Mouse (Mus musculus) granulocyte monocyte progenitor cell, adult 5-6 weeks (primary cell): Measurements from ENCODE around the gene BC034090. TPM values are rescaled to one million over a fixed set of nuclear protein-coding genes. Genes with fewer than 3 reads are reported as not detected.
"Not testable (repeated sequence)": the region's sequence is repeated elsewhere in the genome, so short reads cannot be mapped to it uniquely, and the experiment has no call there.

Source experiments
- ATAC-seq: replicated peaks from 2 replicates; pipeline ENCODE4 v1.8.0; 2016; ENCODE audit warnings: mild to moderate bottlenecking, moderate TSS enrichment, inconsistent platforms; ENCODE audit not compliant: poor library complexity, severe bottlenecking
- total RNA-seq, 2 experiments: library from RNA; stranded (forward) in 1 of 2; stranded (reverse) in 1 of 2; fragments of 200-712, 200-1000 nt in 1 of 2; fragments of >200 nt in 1 of 2; fragmentation: Nextera tagmentation in 1 of 2; gene quantifications; 2 replicates each; pipeline ENCODE4 v1.2.3; 2014 to 2017

Gene BC034090
- total RNA-seq, 2 experiments from 2014 or later: 2.5 TPM; not detected in 1

DNA sequence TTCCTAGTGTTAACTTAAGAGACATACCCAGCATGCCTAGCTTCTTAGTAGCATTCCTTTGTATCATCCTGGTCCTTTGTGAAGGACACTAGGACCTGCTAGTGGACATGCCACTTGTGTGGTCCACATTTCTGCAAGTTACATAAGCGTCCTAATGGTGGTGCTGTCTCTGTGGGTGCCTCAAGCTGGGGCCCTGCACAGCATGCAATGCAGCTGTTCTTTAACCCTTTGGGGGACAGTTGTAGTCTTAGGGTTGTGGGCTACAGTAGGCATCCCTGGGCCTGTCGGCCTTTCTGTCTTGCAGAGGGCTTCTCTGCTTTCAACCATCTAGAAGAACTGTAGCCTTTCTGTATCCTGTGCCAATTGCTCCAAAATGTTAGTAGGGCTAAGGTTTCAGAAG is 43.3 kb downstream of the BC034090 start:
- ATAC-seq: no peak

DNA sequence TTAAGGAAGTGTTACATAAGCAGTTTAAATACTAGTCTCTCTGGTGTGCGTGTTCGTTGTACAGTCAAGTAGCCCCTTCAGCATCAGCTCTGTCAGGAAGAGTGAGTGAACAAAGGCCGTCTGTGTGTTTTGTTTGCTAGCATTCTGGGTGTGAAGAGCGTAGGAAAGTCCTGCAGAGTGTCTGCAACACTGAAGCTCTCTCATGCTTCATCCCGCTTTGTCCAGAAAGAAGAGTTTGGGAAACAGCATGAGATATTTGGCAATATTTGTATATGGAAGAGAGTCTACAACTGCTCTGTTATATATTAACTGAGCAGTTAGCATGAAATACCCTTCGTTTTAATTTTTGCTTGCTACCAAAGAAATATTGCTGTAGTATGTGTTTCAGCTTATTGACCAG is 44.7 kb downstream of the BC034090 start:
- no peak for ATAC-seq

DNA sequence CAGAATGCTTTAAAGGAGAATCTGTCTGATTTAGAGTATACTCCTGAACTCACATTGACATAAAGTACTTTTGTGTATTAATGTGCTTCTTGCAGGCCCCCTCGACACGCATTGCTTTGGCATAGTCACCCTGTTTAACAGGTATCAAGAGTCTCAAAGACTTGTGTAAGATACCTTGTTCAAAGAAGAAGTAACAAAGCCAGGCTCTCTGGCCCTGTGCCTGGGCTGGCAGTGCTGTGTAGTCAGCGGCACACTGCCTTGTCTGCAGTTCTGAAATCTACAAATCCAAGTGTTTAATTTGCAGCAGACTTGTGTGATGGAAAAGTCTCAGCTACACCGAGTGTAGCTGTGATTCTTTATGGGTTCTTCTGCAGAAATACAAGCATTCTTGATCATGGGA is 47.6 kb downstream of the BC034090 start:
- no peak for ATAC-seq

DNA sequence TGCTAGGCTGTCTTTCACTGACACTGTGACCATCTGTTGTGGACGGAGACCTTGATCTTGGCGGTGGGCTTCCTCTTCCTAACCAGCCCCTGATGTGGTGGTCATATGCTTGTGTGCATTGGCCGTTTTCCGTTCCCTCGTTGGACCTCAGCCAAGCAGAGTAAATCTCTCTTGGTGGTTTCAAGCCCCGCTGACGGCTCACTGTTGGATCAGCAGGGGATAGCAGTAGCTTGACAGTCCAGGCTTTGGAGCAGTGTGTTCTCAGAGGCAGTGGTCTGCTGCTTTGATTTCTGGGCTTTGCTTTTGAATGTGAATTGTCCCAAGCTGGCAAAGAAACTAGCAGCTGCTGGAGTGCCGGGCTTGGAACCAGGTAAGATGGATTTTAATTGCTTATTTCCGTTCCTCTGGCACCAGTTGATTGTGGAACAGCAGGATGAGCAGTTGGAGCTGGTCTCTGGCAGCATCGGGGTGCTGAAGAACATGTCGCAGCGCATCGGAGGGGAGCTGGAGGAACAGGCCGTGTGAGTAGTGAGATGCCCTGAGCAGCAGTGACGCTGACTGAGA is 51.4 kb downstream of the BC034090 start:
- ATAC-seq: no peak

DNA sequence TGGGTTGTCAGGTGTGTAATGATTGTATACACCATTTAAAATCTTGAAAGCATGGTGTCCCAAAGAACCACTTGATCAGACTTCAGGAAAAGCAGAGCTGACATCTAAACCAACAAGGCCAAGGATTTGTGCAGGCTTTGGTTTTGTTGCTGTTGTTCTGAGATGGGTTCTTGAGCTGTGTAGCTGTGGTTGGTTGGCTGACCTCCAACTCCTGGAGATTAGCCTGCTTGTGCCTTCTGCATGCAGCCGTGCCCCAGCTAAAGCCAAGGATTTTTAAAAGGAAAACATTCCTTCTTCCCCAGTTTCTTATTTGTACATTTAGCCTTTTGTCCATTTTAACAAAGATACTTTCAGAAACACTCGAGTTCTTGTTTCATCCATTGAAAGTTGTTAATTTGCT is 52.6 kb downstream of the BC034090 start:
- ATAC-seq: no peak

DNA sequence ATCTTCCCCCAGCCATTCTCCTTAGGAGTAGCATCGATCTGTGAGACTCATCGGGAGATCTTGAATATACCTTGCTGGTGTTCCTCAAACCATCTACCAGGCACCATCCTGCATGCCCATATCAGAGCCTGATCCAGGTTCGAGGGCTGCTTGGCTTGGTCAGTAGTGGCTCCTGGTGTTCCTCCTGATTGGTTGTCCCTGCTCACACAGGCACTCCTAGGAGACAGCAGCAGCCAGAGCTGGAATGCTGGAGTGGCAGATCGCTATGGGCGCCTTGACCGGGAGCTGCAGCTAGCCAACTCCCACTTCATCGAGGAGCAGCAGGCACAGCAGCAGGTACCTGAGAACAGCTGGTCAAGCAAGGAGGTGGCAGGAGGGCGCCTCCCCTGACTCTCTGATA is 53.0 kb downstream of the BC034090 start:
- no peak for ATAC-seq

DNA sequence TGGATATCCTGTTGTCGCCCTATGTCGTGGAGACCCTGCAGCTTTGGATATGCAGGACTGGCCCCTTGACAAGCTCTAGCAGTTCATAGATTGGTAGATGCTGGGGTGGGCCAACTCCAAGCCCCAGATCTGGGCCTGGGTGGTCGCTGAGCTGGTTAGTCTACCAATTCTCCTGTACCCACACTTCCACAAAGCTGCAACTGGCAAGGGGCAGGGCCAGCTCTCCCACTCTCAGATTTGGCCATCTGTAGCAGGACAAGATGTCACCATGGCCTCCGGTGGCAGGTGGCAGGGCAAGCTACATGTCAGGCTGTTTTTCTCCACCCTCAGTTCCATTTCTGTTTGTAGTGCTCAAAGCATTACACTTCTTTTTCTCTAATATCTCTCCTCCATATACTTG is 55.6 kb downstream of the BC034090 start:
- ATAC-seq: no peak

DNA sequence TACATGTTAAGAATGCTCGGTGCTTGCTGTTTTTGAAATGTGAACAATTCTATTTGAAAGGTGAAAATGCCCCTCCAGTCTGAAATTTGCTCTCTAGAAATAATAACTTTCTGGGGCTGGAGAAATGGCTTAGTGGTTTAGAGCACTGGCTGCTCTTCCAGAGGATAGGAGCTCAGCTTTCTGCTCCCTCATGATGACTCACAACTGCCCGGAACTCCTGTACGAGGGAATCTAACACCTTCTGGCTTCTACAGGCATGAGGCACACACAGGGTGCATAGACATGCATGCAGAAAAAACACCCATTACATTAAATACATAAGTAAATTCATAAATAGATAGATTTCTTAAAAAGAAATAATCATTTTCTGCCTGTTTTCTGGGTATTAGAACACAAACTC is 60.1 kb downstream of the BC034090 start:
- no peak for ATAC-seq

DNA sequence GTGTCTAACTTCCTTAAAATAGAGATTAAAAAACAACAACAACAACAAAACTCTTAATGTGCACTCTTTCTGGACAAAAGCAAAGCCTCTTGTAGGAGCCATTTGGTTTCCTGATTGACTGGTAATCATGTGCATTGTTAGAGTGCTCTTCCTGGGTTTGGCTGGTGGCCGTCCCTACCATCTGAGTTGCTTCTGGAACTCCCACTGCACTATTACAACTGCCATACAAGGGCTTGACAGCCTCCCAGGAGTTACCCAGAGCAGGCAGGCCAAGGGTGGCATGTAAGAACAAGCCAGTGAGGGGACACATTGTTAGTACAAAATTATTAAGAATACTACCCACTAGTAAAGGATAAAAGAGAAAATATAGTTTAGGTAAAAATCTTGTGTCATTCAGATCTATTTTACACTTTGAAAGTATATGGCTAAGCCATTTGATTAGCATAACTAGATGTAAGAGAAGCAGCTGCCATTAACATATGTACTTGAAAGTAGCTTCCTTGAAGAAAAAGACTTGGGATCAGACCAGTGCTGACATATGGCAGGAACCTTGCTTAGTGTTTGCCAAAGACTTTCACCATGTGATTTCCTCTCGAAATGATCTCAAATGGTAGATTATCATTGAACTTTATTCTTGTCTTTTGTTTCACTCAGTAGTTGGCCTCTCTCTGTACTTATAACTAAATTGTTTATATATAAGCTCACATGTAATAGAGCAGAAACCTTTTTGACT is 65.9 kb downstream of the BC034090 start:
- ATAC-seq: no peak

DNA sequence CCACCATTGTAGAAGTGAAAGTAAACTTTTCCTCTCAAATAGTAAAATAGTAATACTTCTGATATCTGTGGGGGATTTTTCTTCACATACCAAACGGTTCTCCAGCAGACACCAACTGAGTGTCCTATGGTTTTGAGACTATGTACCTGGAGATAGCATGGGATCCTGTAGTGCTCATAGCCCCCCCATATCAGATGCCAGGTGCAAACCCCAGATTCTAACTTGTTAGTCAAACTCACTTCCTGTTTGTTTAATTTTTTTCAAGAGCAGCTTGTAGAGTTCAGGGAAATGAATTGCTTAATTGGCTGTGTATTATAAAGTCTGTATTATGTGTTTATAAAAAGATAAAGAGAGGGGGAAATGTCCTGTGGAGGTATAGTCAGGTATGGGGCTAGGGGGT is 69.8 kb downstream of the BC034090 start:
- no peak for ATAC-seq

DNA sequence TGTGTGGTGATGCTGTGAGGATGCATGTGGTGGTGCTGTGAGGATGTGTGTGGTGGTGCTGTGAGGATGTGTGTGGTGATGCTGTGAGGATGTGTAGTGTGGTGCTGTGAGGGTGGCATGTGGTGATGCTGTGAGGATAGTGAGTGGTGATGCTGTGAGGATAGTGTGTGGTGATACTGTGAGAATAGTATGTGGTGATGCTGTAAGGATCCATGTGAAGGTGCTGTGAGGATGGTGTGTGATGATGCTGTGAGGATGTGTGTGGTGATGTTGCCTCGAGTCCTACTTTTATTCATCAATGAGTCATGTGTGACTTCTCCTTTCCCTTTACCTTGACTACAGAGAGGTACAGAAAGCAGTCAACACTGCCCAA is 70.6 kb downstream of the BC034090 start:
- ATAC-seq: not testable (repeated sequence)

DNA sequence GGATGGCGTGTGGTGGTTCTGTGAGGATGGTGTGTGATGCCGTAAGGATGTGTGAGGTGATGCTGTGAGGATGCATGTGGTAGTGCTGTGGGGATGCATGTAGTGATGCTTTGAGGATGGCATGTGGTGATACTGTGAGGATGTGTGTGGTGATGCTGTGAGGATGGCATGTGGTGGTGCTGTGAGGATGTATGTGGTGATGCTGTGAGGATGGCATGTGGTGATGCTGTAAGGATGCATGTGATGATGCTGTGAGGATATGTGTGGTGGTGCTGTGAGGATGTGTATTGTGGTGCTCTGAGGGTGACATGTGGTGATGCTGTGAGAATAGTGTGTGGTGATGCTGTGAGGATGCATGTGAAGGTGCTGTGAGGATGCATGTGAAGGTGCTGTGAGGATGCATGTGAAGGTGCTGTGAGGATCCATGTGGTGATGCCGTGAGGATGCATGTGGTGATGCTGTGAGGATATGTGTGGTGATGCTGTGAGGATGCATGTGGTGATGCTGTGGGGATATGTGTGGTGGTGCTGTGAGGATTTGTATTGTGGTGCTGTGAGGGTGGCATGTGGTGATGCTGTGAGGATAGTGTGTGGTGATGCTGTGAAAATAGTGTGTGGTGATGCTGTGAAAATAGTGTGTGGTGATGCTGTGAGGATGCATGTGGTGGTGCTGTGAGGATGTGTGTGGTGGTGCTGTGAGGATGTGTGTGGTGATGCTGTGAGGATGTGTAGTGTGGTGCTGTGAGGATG is 71.2 kb downstream of the BC034090 start:
- ATAC-seq: no peak

DNA sequence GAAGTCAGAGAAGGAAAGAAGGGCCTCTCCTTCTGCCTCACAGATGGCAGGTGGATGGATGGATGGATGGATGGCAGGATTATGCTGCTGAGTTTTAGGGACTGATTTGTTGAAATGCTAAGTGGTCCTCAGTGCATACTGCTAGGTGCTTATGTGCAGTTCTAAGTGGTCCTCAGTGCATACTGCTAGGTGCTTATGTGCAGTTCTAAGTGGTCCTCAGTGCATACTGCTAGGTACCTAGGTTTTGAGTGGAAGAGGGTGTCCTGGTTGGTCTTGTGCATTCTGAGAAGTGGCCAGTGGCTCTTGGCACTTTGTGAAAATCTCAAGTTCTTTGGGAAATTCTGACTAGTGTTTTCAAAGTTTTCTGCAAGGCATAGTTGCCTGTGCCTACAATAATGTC is 74.3 kb downstream of the BC034090 start:
- no peak for ATAC-seq

DNA sequence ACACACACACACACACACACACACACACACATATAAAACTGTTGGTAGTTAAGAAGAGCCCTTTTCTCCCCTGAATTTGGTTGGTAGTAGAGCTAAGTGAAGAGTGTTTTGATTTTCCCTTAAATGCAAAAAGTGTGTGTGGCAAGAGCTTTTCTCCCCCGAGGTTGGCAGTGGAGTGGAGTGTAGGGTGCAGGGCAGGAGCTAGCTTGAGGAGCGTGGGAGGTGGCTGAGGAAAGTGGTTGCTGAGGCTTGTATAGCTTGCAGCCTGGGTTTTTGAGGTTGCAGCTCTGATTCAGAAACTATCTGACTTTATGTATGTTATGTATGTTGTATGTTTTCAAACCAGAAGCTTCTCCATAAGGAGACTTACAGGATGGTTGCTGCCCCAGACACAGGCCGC is 76.8 kb downstream of the BC034090 start:
- ATAC-seq: no peak

Other genes with a start within 250 kb of the BC034090 start
- 0.32 and 2.9 TPM in 2 replicates for gene Ier5, start 144.8 kb downstream of the BC034090 start, total RNA-seq (2014; fragmentation: Nextera tagmentation)
- 3.2 and 4.4 TPM in 2 replicates for gene Ier5, start 144.8 kb downstream of the BC034090 start, total RNA-seq (2017)
- 4.7 and 4.8 TPM in 2 replicates for gene Mr1, start 97.6 kb downstream of the BC034090 start, total RNA-seq (2014; fragmentation: Nextera tagmentation)
- 3.6 and 4.1 TPM in 2 replicates for gene Mr1, start 97.6 kb downstream of the BC034090 start, total RNA-seq (2017)
- gene Stx6, start 85.7 kb downstream of the BC034090 start, total RNA-seq (2014; fragmentation: Nextera tagmentation): 43.5 and 45.7 TPM in 2 replicates
- 36.5 and 48.2 TPM in 2 replicates for gene Stx6, start 85.7 kb downstream of the BC034090 start, total RNA-seq (2017)
- 29.0 and 34.0 TPM in 2 replicates for gene Xpr1, start 173.0 kb upstream of the BC034090 start, total RNA-seq (2014; fragmentation: Nextera tagmentation)
- gene Xpr1, start 173.0 kb upstream of the BC034090 start, total RNA-seq (2017): 12.9 and 14.2 TPM in 2 replicates